Mouse (Mus musculus): Measurements from ENCODE around the gene Fcnb.

- TF ChIP-seq TAL1 (IDR thresholded peaks at IDR 0.05; ENCODE audit: low read length) (no peak), GATA1 (IDR thresholded peaks at IDR 0.05; ENCODE audit: low read length) (no peak)
Observed at GRCm38 (mm10) chr2:28120342-28120741, 35.7 kb upstream of the Fcnb start.

Data from erythroblast, embryonic 14.5 days (primary cell).